In the genomic region with DNA sequence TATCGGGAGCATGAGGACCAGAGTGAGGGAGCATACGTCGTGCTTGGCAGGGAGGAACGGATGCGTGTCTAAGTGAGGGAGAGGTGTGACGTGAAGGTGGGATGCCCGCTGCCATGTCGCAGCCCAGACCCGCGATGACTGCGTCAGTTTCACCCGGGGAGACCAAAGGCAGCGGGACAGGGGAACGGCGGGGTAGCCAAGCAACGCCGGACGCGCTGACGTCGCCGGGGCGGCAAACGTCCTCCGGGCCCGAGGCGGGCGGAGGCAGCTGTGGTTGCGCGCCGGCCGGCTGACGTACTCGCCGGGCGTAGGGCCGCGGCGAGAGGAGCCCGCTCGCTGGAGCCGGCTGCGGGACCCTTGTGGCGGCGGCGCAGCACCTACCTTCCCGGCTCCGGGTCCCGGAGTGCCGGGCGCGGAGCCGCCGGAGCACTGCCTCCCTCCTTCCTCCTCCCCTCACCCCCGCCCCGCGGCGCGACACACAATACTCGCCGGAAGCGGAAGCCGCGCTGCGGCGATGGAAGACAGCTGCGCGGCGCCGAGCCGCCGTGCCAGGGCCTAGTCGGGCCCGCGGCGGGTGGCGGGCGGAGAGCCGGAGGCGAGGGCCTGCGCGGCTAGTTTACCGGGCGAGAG, we compare ENCODE assay signal across 8 mouse cellular contexts. TPM values are rescaled to one million over a fixed set of nuclear protein-coding genes. Genes with fewer than 3 reads are reported as not detected.
DNase-seq lines count a peak whose midpoint lies in the region; ATAC-seq and TF ChIP-seq lines count a peak whose summit lies in the region.

No protein-coding gene starts in this region.

- peak overlapping the region; percentile 90 for H3K27ac ChIP-seq in hindbrain, embryonic 11.5 days (ENCODE audit: low read depth, low read length)
- H3K27ac ChIP-seq in lung, postnatal 0 days (ENCODE audit: low read length): peak overlapping the region; percentile 94

- TF ChIP-seq EP300 in lung, postnatal 0 days (IDR thresholded peaks at IDR 0.05): no peak

- H3K27me3 ChIP-seq in Patski: no peaks in the 10 kb centered on the region
- no peaks in the 10 kb centered on the region for H3K27me3 ChIP-seq in hindbrain, embryonic 11.5 days (ENCODE audit: control insufficient read depth, insufficient read depth, low read length)
- no peaks in the 10 kb centered on the region for H3K27me3 ChIP-seq in lung, postnatal 0 days (replicated peaks; ENCODE audit: insufficient read depth, low read length)

- peak; percentile 17 for DNase-seq in Patski (ENCODE audit: low read depth, low spot score)
- peak; percentile 94 to 95 for DNase-seq in cerebellum, postnatal 10 days
- DNase-seq in frontal cortex, postnatal 10 days (ENCODE audit: low spot score in 2 of 2): peak; percentile 84 to 88
- peak; percentile 93 for DNase-seq in hindbrain, embryonic 11.5 days (ENCODE audit: low spot score)
- DNase-seq in layer of hippocampus, postnatal 10 days (ENCODE audit: low spot score in 2 of 2): peak; percentile 89 to 93
- DNase-seq in lung, postnatal 0 days (ENCODE audit: low spot score): peak; percentile 91
- DNase-seq in ovary, postnatal 10 days (ENCODE audit: low spot score): peak; percentile 72
- peak; percentile 93 for DNase-seq in thymus, postnatal 0 days (ENCODE audit: low spot score)

- H3K4me3 ChIP-seq in hindbrain, embryonic 11.5 days (ENCODE audit: low read depth, low read length): peak overlapping the region; percentile 96
- H3K4me3 ChIP-seq in lung, postnatal 0 days (ENCODE audit: low read depth, low read length): peak overlapping the region; percentile 100

- in situ Hi-C loops in Patski (cut with MboI; ENCODE audit: low pct_unique_long_range_greater_than_20kb): loop anchor here (25.0 kb wide), 1 partner anchor 791 kb away; no protein-coding TSS in a partner anchor

- POLR2A ChIA-PET in Patski (lab: Charles Lee): interaction anchor here (0.9 to 1.3 kb wide), 2 partner anchors 10 to 1611 kb away, joined by 3 to 4 read pairs; no protein-coding TSS in a partner anchor

- under 1% methylated on average over 37 of the region's 84 CpGs for WGBS in hindbrain, embryonic 11.5 days
- WGBS in lung, postnatal 0 days: under 1% methylated on average over 58 of the region's 84 CpGs

- no peaks in the 10 kb centered on the region for H3K9me3 ChIP-seq in hindbrain, embryonic 11.5 days (ENCODE audit: control insufficient read depth, low read length)
- no peaks in the 10 kb centered on the region for H3K9me3 ChIP-seq in lung, postnatal 0 days (ENCODE audit: low read length)

- peak; percentile 92 for ATAC-seq in Patski
- peak; percentile 95 for ATAC-seq in hindbrain, embryonic 11.5 days (ENCODE audit: low FRiP score)
- peak; percentile 94 for ATAC-seq in lung, postnatal 0 days

- no peaks in the 10 kb centered on the region; the same call in 1 of the 2 replicates for H3K36me3 ChIP-seq in hindbrain, embryonic 11.5 days (ENCODE audit: control insufficient read depth, insufficient read depth, low read length)
- peaks cover 17% of the 10 kb centered on the region; the same call in 1 of the 2 replicates for H3K36me3 ChIP-seq in lung, postnatal 0 days (ENCODE audit: insufficient read depth, low read length)

- H3K4me1 ChIP-seq in hindbrain, embryonic 11.5 days (replicated peaks; ENCODE audit: control insufficient read depth, insufficient read depth, low read length): peaks cover 2% of the 10 kb centered on the region
- peaks cover 13% of the 10 kb centered on the region; the same call in 1 of the 2 replicates for H3K4me1 ChIP-seq in lung, postnatal 0 days (ENCODE audit: insufficient read depth, low read depth, low read length)

- peak overlapping the region; percentile 69 for H3K4me2 ChIP-seq in hindbrain, embryonic 11.5 days (replicated peaks; ENCODE audit: low read depth, low read length)
- H3K4me2 ChIP-seq in lung, postnatal 0 days (replicated peaks; ENCODE audit: low read depth, low read length): peak overlapping the region; percentile 79

- peak overlapping the region; percentile 96 for H3K9ac ChIP-seq in hindbrain, embryonic 11.5 days (ENCODE audit: low read depth, low read length)
- H3K9ac ChIP-seq in lung, postnatal 0 days (replicated peaks; ENCODE audit: low read depth): peak overlapping the region; percentile 97

- TF ChIP-seq CTCF in Patski (IDR thresholded peaks at IDR 0.05): no peak
- no peak for TF ChIP-seq CTCF in lung, postnatal 0 days (IDR thresholded peaks at IDR 0.05)

- CTCF ChIA-PET in Patski (lab: Charles Lee): interaction anchor here (2.4 kb wide), 1 partner anchor 14 kb away, joined by 12 read pairs; a partner anchor contains a TSS

RNA-seq across cellular contexts. Expression of a gene that starts 1.0 kb away (rescaled TPM):
- 21.0 TPM for polyA plus RNA-seq in Patski (2021)
- polyA plus RNA-seq in hindbrain, embryonic 11.5 days (2014; fragmentation: Nextera tagmentation; extraction: Ambion mirVana): 19.5 and 22.3 TPM in 2 replicates
- total RNA-seq in layer of hippocampus, postnatal 10 days (2021): 10 to 100 TPM; 21.1 to 23.9 TPM
- polyA plus RNA-seq in lung, postnatal 0 days (2015; fragmentation: Nextera tagmentation; extraction: Ambion mirVana): 9.2 and 10.4 TPM in 2 replicates
- polyA plus RNA-seq in thymus, postnatal 0 days (2015; fragmentation: Nextera tagmentation; extraction: Ambion mirVana): 11.4 and 16.1 TPM in 2 replicates

RNA-seq across cellular contexts. Expression of a gene that starts 13.2 kb away (rescaled TPM):
- 41.5 TPM for polyA plus RNA-seq in Patski (2021)
- polyA plus RNA-seq in hindbrain, embryonic 11.5 days (2014; fragmentation: Nextera tagmentation; extraction: Ambion mirVana): 86.4 and 91.0 TPM in 2 replicates
- total RNA-seq in layer of hippocampus, postnatal 10 days (2021): 10 to 100 TPM; 42.6 to 43.6 TPM
- 129 and 146 TPM in 2 replicates for polyA plus RNA-seq in lung, postnatal 0 days (2015; fragmentation: Nextera tagmentation; extraction: Ambion mirVana)
- polyA plus RNA-seq in thymus, postnatal 0 days (2015; fragmentation: Nextera tagmentation; extraction: Ambion mirVana): 155 and 159 TPM in 2 replicates

RNA-seq across cellular contexts. Expression of a gene that starts 15.2 kb away (rescaled TPM):
- polyA plus RNA-seq in Patski (2021): 0.06 TPM
- polyA plus RNA-seq in hindbrain, embryonic 11.5 days (2014; fragmentation: Nextera tagmentation; extraction: Ambion mirVana): not detected in 2 replicates
- not detected for total RNA-seq in layer of hippocampus, postnatal 10 days (2021)
- polyA plus RNA-seq in lung, postnatal 0 days (2015; fragmentation: Nextera tagmentation; extraction: Ambion mirVana): not detected in 2 replicates
- polyA plus RNA-seq in thymus, postnatal 0 days (2015; fragmentation: Nextera tagmentation; extraction: Ambion mirVana): 0.12 TPM in 1 of 2 replicates, not detected in the other

RNA-seq across cellular contexts. Expression of a gene that starts 54.9 kb away (rescaled TPM):
- polyA plus RNA-seq in Patski (2021): not detected
- not detected in 2 replicates for polyA plus RNA-seq in hindbrain, embryonic 11.5 days (2014; fragmentation: Nextera tagmentation; extraction: Ambion mirVana)
- not detected for total RNA-seq in layer of hippocampus, postnatal 10 days (2021)
- polyA plus RNA-seq in lung, postnatal 0 days (2015; fragmentation: Nextera tagmentation; extraction: Ambion mirVana): not detected in 2 replicates
- polyA plus RNA-seq in thymus, postnatal 0 days (2015; fragmentation: Nextera tagmentation; extraction: Ambion mirVana): 0.22 and 0.34 TPM in 2 replicates

Comparison
In these comparisons a context has a peak if more than half of its experiments do, and no peak if none do; other contexts are left out.
1. Peak in every context shown above with its lines: DNase-seq, ATAC-seq, H3K4me3 ChIP-seq and H3K27ac ChIP-seq.
2. DNase-seq: peak in every context shown above with its lines; median percentile 94 in cerebellum, postnatal 10 days; 93 in hindbrain, embryonic 11.5 days; 93 in thymus, postnatal 0 days; 91 in layer of hippocampus, postnatal 10 days; 91 in lung, postnatal 0 days; 86 in frontal cortex, postnatal 10 days; 72 in ovary, postnatal 10 days; 17 in Patski.